Mouse (Mus musculus): ENCODE measurements around the gene Phf1.

- TF ChIP-seq TAL1 (IDR thresholded peaks at IDR 0.05; ENCODE audit: low read length) (no peak), GATA1 (IDR thresholded peaks at IDR 0.05; ENCODE audit: low read length) (no peak)
Measured at GRCm38 (mm10) chr17:26975415-26975814, 42.6 kb downstream of the Phf1 start.
